Mouse (Mus musculus) MEL (cell line): ENCODE results near the gene Zfp932. TPM values are rescaled to one million over a fixed set of nuclear protein-coding genes. Genes with fewer than 3 reads are reported as not detected.
"Not testable (repeated sequence)": the region's sequence is repeated elsewhere in the genome, so short reads cannot be mapped to it uniquely, and the experiment has no call there.

Source experiments
- DNase-seq: peaks from one replicate; pipeline ENCODE4 v3.0.0; 2011; ENCODE audit warnings: low read depth, low spot score
- H3K27ac ChIP-seq: 2 replicates; pipeline ENCODE4 v1.5.1; 2012; ENCODE audit warnings: low read depth, mild to moderate bottlenecking, control low read depth, low read length, moderate library complexity; ENCODE audit not compliant: control insufficient read depth
- H3K27me3 ChIP-seq, 2 experiments: fragments of 150-350 bp in 1 of 2; sonication (generic) in 1 of 2; 2 replicates each; pipeline ENCODE4 v1.6.1; 2012; ENCODE audit warnings: low read length in 2 of 2, mild to moderate bottlenecking in 2 of 2, improper control_type of control experiment in 1 of 2, moderate library complexity in 1 of 2; ENCODE audit not compliant: insufficient read depth in 2 of 2, control insufficient read depth in 1 of 2
- H3K36me3 ChIP-seq, 2 experiments: 2 replicates each; pipeline ENCODE4 v1.6.1; 2012 to 2014; ENCODE audit warnings: low read length in 2 of 2, improper control_type of control experiment in 1 of 2, inconsistent platforms in 1 of 2, mild to moderate bottlenecking in 1 of 2; ENCODE audit not compliant: insufficient read depth in 2 of 2, control insufficient read depth in 1 of 2
- H3K4me1 ChIP-seq, 2 experiments: fragments of 150-350 bp in 1 of 2; sonication (generic) in 1 of 2; 2 replicates each; pipeline ENCODE4 v1.6.1; 2012; ENCODE audit warnings: low read length in 2 of 2, improper control_type of control experiment in 1 of 2, mild to moderate bottlenecking in 1 of 2; ENCODE audit not compliant: insufficient read depth in 2 of 2, control insufficient read depth in 1 of 2
- H3K4me3 ChIP-seq, 2 experiments: fragments of 150-350 bp in 1 of 2; sonication (generic) in 1 of 2; 2 replicates each; pipeline ENCODE4 v1.5.1; 2012; ENCODE audit warnings: low read depth in 2 of 2, low read length in 2 of 2, mild to moderate bottlenecking in 2 of 2, moderate library complexity in 2 of 2, control low read depth in 1 of 2, improper control_type of control experiment in 1 of 2; ENCODE audit not compliant: control insufficient read depth in 1 of 2, insufficient read depth in 1 of 2
- H3K79me2 ChIP-seq: 2 replicates; pipeline ENCODE4 v1.6.1; 2012; ENCODE audit warnings: mild to moderate bottlenecking, low read length, moderate library complexity; ENCODE audit not compliant: control insufficient read depth, poor library complexity, insufficient read depth
- H3K9ac ChIP-seq: 2 replicates; pipeline ENCODE4 v1.6.1; 2012; ENCODE audit warnings: low read depth, mild to moderate bottlenecking, control low read depth, low read length, moderate library complexity; ENCODE audit not compliant: control insufficient read depth, poor library complexity, severe bottlenecking
- H3K9me3 ChIP-seq: fragments of 150-350 bp; sonication (generic); replicated peaks from 2 replicates; pipeline ENCODE4 v1.6.1; 2012; ENCODE audit warnings: mild to moderate bottlenecking, low read length, improper control_type of control experiment, moderate library complexity; ENCODE audit not compliant: insufficient read depth
- CTCF ChIP-seq, 3 experiments: IDR thresholded peaks in 2 of 3; conservative IDR thresholded peaks in 1 of 3; 2 replicates each; pipeline ENCODE4 v1.5.1; 2011 to 2012; ENCODE audit warnings: low read length in 3 of 3, low read depth in 2 of 3, mild to moderate bottlenecking in 2 of 3, improper control_type of control experiment in 1 of 3, inconsistent platforms in 1 of 3, mixed read lengths in 1 of 3, moderate library complexity in 1 of 3; ENCODE audit not compliant: control insufficient read depth in 1 of 3, insufficient read depth in 1 of 3, poor library complexity in 1 of 3, severe bottlenecking in 1 of 3
- E2F4 ChIP-seq: IDR thresholded peaks from 2 replicates; pipeline ENCODE4 v1.6.1; 2011; ENCODE audit warnings: low read depth, low read length, improper control_type of control experiment, borderline replicate concordance
- ELF1 ChIP-seq: IDR thresholded peaks from 2 replicates; pipeline ENCODE4 v1.6.1; 2014; ENCODE audit warnings: low read depth, mild to moderate bottlenecking, inconsistent platforms, low read length, improper control_type of control experiment, moderate library complexity
- HCFC1 ChIP-seq: IDR thresholded peaks from 2 replicates; pipeline ENCODE4 v1.6.1; 2012; ENCODE audit warnings: low read depth, mild to moderate bottlenecking, inconsistent platforms, low read length, improper control_type of control experiment, moderate library complexity
- KAT2A ChIP-seq: conservative IDR thresholded peaks from 2 replicates; pipeline ENCODE4 v1.6.1; 2012; ENCODE audit warnings: low read depth, low read length, improper control_type of control experiment, inconsistent platforms
- MAZ ChIP-seq: IDR thresholded peaks from 2 replicates; pipeline ENCODE4 v1.6.1; 2012; ENCODE audit warnings: low read depth, mild to moderate bottlenecking, inconsistent platforms, low read length, improper control_type of control experiment
- MXI1 ChIP-seq: IDR thresholded peaks from 2 replicates; pipeline ENCODE4 v1.6.1; 2011; ENCODE audit warnings: mild to moderate bottlenecking, low read depth, low read length, improper control_type of control experiment
- NELFE ChIP-seq: IDR thresholded peaks from 2 replicates; pipeline ENCODE4 v1.6.1; 2011; ENCODE audit warnings: low read depth, low read length, improper control_type of control experiment
- NRF1 ChIP-seq: IDR thresholded peaks from 2 replicates; pipeline ENCODE4 v1.6.1; 2014; ENCODE audit warnings: low read depth, mild to moderate bottlenecking, inconsistent platforms, low read length, improper control_type of control experiment, moderate library complexity; ENCODE audit not compliant: poor library complexity, insufficient read depth, severe bottlenecking
- POLR2A ChIP-seq, 2 experiments: IDR thresholded peaks; 2 replicates each; pipeline ENCODE4 v1.6.1; 2011 to 2012; ENCODE audit warnings: low read length in 2 of 2, mild to moderate bottlenecking in 2 of 2, control low read depth in 1 of 2, improper control_type of control experiment in 1 of 2, low read depth in 1 of 2, moderate library complexity in 1 of 2; ENCODE audit not compliant: control insufficient read depth in 1 of 2, insufficient read depth in 1 of 2, poor library complexity in 1 of 2
- POLR2AphosphoS2 ChIP-seq: IDR thresholded peaks from 2 replicates; pipeline ENCODE4 v1.6.1; 2011; ENCODE audit warnings: low read length, improper control_type of control experiment
- RAD21 ChIP-seq: IDR thresholded peaks from 2 replicates; pipeline ENCODE4 v1.6.1; 2011; ENCODE audit warnings: mild to moderate bottlenecking, low read depth, low read length, improper control_type of control experiment
- SIN3A ChIP-seq: IDR thresholded peaks from 2 replicates; pipeline ENCODE4 v1.6.1; 2012; ENCODE audit warnings: low read length, improper control_type of control experiment, inconsistent platforms
- SMC3 ChIP-seq: IDR thresholded peaks from 2 replicates; pipeline ENCODE4 v1.6.1; 2011; ENCODE audit warnings: low read depth, low read length, improper control_type of control experiment
- TBP ChIP-seq: IDR thresholded peaks from 2 replicates; pipeline ENCODE4 v1.8.0; 2011; ENCODE audit warnings: low read depth, low read length, improper control_type of control experiment
- ZC3H11A ChIP-seq: IDR thresholded peaks from 2 replicates; pipeline ENCODE4 v1.6.1; 2012; ENCODE audit warnings: low read depth, mild to moderate bottlenecking, inconsistent platforms, low read length, improper control_type of control experiment
- ZMIZ1 ChIP-seq: IDR thresholded peaks from 2 replicates; pipeline ENCODE4 v1.6.1; 2012; ENCODE audit warnings: low read depth, mild to moderate bottlenecking, inconsistent platforms, low read length, improper control_type of control experiment, moderate library complexity
- polyA plus RNA-seq, 2 experiments: library from polyadenylated mRNA; stranded (reverse) in 1 of 2; unstranded in 1 of 2; fragments of >175 nt in 1 of 2; fragments of >200 nt in 1 of 2; gene quantifications; 2 replicates each; pipeline versions ENCODE4 v1.2.1 to v1.2.4; 2012; ENCODE audit warnings: low replicate concordance in 2 of 2, low read depth in 1 of 2; ENCODE audit not compliant: insufficient read length in 2 of 2, insufficient read depth in 1 of 2, missing spikeins in 1 of 2
- total RNA-seq: library from RNA; depleted of rRNA; stranded (reverse); fragments of 300-350 nt; gene quantifications from 2 replicates; pipeline ENCODE4 v1.2.3, GENCODE M21; 2012; rRNA removed

The Zfp932 gene
- total and polyA plus RNA-seq, 3 experiments = 13.6 to 364 (median 18.0) TPM

- not testable (repeated sequence) for H3K79me2 ChIP-seq, H3K27me3 ChIP-seq, H3K36me3 ChIP-seq, H3K9me3 ChIP-seq, H3K4me1 ChIP-seq
- Histone ChIP-seq H3K4me3 (peak overlapping the region; percentile 39 to 41), H3K9ac (peak overlapping the region; percentile 70), H3K27ac (peak overlapping the region; percentile 41)
- TF ChIP-seq SMC3 (peak; percentile 46), RAD21 (peak; percentile 56), E2F4 (peak; percentile 79; the same call in 1 of the 2 replicates), NRF1 (peak; percentile 61), CTCF (IDR thresholded peaks at IDR 0.05 in 2 of 3, conservative IDR thresholded peaks at IDR 0.05 in 1 of 3; ENCODE audit: control insufficient read depth in 1 of 3, insufficient read depth in 1 of 3, low read depth in 2 of 3, low read length in 3 of 3, poor library complexity in 1 of 3, severe bottlenecking in 1 of 3) (peak in 2 of 3 experiments; percentile 47 to 57; a peak in 4 of 6 replicates)
- peak; percentile 67 for DNase-seq
These were observed 27.5 kb downstream of the Zfp932 start for GRCm38 (mm10) chr5:110023694-110024427.

- no peaks in the 10 kb centered on the region; the same call in 1 of the 2 replicates for H3K79me2 ChIP-seq
- DNase-seq = peak; percentile 95
- no peaks in the 10 kb centered on the region for H3K36me3 ChIP-seq
- peak overlapping the region; percentile 87 for H3K27ac ChIP-seq
- peak overlapping the region; percentile 78 for H3K9ac ChIP-seq
- no peaks in the 10 kb centered on the region for H3K9me3 ChIP-seq
- peak overlapping the region; percentile 77 to 84 for H3K4me3 ChIP-seq
- H3K27me3 ChIP-seq = no peaks in the 10 kb centered on the region
- TF ChIP-seq NELFE (peak; percentile 64; the same call in 1 of the 2 replicates), POLR2AphosphoS2 (peak; percentile 54; the same call in 1 of the 2 replicates), NRF1 (peak; percentile 32; the same call in 1 of the 2 replicates), ELF1 (peak; percentile 80), SIN3A (peak; percentile 59), TBP (peak; percentile 59; the same call in 1 of the 2 replicates), ZC3H11A (no peak), POLR2A (IDR thresholded peaks at IDR 0.05; ENCODE audit: control insufficient read depth in 1 of 2, insufficient read depth in 1 of 2, low read depth in 1 of 2, low read length in 2 of 2, poor library complexity in 1 of 2) (peak in 1 of 2 experiments; percentile 75; a peak in 2 of 4 replicates), MAZ (no peak), HCFC1 (peak; percentile 66), MXI1 (0 out of 2 replicates have a peak, but pooled peaks have one; percentile 33), ZMIZ1 (peak; percentile 62; the same call in 1 of the 2 replicates), KAT2A (no peak)
- H3K4me1 ChIP-seq = no peaks in the 10 kb centered on the region
These were observed 61.5 kb downstream of the Zfp932 start for GRCm38 (mm10) chr5:110057637-110058408.

Other genes with a start within 250 kb of the Zfp932 start
- 5.8 and 6.6 TPM in 2 replicates for gene 4930522L14Rik, start 244.6 kb upstream of the Zfp932 start, total RNA-seq
- 100 to 1,000 TPM in 1 of 2 experiments, 1 to 10 TPM in 1; 2.8 to 172 TPM for gene 4930522L14Rik, start 244.6 kb upstream of the Zfp932 start, polyA plus RNA-seq
- 26.3 and 41.8 TPM in 2 replicates for gene Gm15446, start 73.1 kb upstream of the Zfp932 start, total RNA-seq
- 100 to 1,000 TPM in 1 of 2 experiments, 1 to 10 TPM in 1; 5.4 to 237 TPM for gene Gm15446, start 73.1 kb upstream of the Zfp932 start, polyA plus RNA-seq
- 2.9 and 3.1 TPM in 2 replicates for gene Gm17655, start 76.0 kb downstream of the Zfp932 start, total RNA-seq
- 100 to 1,000 TPM in 1 of 2 experiments, 1 to 10 TPM in 1; 2.2 to 259 TPM for gene Gm17655, start 76.0 kb downstream of the Zfp932 start, polyA plus RNA-seq
- gene Gm35315, start 97.9 kb downstream of the Zfp932 start, total RNA-seq = 1.8 and 2.2 TPM in 2 replicates
- 10 to 100 TPM in 1 of 2 experiments, 1 to 10 TPM in 1; 2.2 to 70.9 TPM for gene Gm35315, start 97.9 kb downstream of the Zfp932 start, polyA plus RNA-seq
- 0.46 and 0.77 TPM in 2 replicates for gene Plcxd1, start 103.4 kb downstream of the Zfp932 start, total RNA-seq
- 1 to 10 TPM in 1 of 2 experiments, not detected in 1; 2.5 TPM for gene Plcxd1, start 103.4 kb downstream of the Zfp932 start, polyA plus RNA-seq
- 39.7 and 50.2 TPM in 2 replicates for gene Gtpbp6, start 111.7 kb downstream of the Zfp932 start, total RNA-seq
- 10 to 100 TPM in 1 of 2 experiments, not detected in 1; 59.1 TPM for gene Gtpbp6, start 111.7 kb downstream of the Zfp932 start, polyA plus RNA-seq
- 4.0 and 5.2 TPM in 2 replicates for gene Zfp605, start 113.6 kb downstream of the Zfp932 start, total RNA-seq
- gene Zfp605, start 113.6 kb downstream of the Zfp932 start, polyA plus RNA-seq = 1 to 10 TPM in 1 of 2 experiments, not detected in 1; 4.7 TPM
- gene Chfr, start 139.3 kb downstream of the Zfp932 start, total RNA-seq = 44.7 and 50.4 TPM in 2 replicates
- 10 to 100 TPM in 1 of 2 experiments, not detected in 1; 63.9 TPM for gene Chfr, start 139.3 kb downstream of the Zfp932 start, polyA plus RNA-seq
- gene Golga3, start 180.2 kb downstream of the Zfp932 start, total RNA-seq = 16.3 and 17.4 TPM in 2 replicates
- gene Golga3, start 180.2 kb downstream of the Zfp932 start, polyA plus RNA-seq = 10 to 100 TPM; 21.7 to 80.3 TPM
- 31.7 and 37.9 TPM in 2 replicates for gene Ankle2, start 234.5 kb downstream of the Zfp932 start, total RNA-seq
- 100 to 1,000 TPM in 1 of 2 experiments, 10 to 100 TPM in 1; 29.5 to 270 TPM for gene Ankle2, start 234.5 kb downstream of the Zfp932 start, polyA plus RNA-seq